Mouse (Mus musculus): ENCODE measurements around the gene Aak1. TPM values are rescaled to one million over a fixed set of nuclear protein-coding genes. Genes with fewer than 3 reads are reported as not detected.

The Aak1 gene
- polyA plus RNA-seq, 1 experiment from 2014 or later = 18.3 TPM

GRCm38 (mm10) chr6:86814926-86815325, 34.4 kb upstream of the Aak1 start:
- Histone ChIP-seq H3K27ac (ENCODE audit: low read depth) (no peak overlapping the region), H3K27me3 (ENCODE audit: insufficient read depth, low read length) (no peaks in the 10 kb centered on the region), H3K36me3 (ENCODE audit: insufficient read depth) (no peaks in the 10 kb centered on the region), H3K9ac (no peak overlapping the region), H3K4me2 (peak overlapping the region; percentile 44), H3K4me1 (ENCODE audit: insufficient read depth) (peaks cover 3% of the 10 kb centered on the region; the same call in 1 of the 2 replicates), H3K9me3 (ENCODE audit: low read depth, low read length) (no peaks in the 10 kb centered on the region), H3K4me3 (ENCODE audit: low read depth, low read length) (no peak overlapping the region)
- WGBS = 41% methylated on average over 3 of the region's 3 CpGs
- no peak for TF ChIP-seq CTCF (IDR thresholded peaks at IDR 0.05; ENCODE audit: low read depth)
- DNase-seq (no peak), ATAC-seq (ENCODE audit: insufficient read depth) (no peak)

- H3K9me3 ChIP-seq (ENCODE audit: low read depth, low read length) = no peaks in the 10 kb centered on the region
- H3K36me3 ChIP-seq (ENCODE audit: insufficient read depth) = no peaks in the 10 kb centered on the region
- no peaks in the 10 kb centered on the region for H3K27me3 ChIP-seq (ENCODE audit: insufficient read depth, low read length)
- peak overlapping the region; percentile 44 for H3K4me2 ChIP-seq
- H3K27ac ChIP-seq (ENCODE audit: low read depth) = no peak overlapping the region
- ATAC-seq (ENCODE audit: insufficient read depth) = no peak
- TF ChIP-seq CTCF (IDR thresholded peaks at IDR 0.05; ENCODE audit: low read depth) = no peak
- peak overlapping the region; percentile 11; the same call in 1 of the 2 replicates for H3K4me3 ChIP-seq (ENCODE audit: low read depth, low read length)
- H3K9ac ChIP-seq = no peak overlapping the region
- DNase-seq = peak; percentile 46
- 2% methylated on average over 7 of the region's 7 CpGs for WGBS
- H3K4me1 ChIP-seq (ENCODE audit: insufficient read depth) = peaks cover 3% of the 10 kb centered on the region; the same call in 1 of the 2 replicates
Measured at GRCm38 (mm10) chr6:86815436-86815835, 33.9 kb upstream of the Aak1 start.

GRCm38 (mm10) chr6:86816586-86816985, 32.7 kb upstream of the Aak1 start:
- Histone ChIP-seq H3K9me3 (ENCODE audit: low read depth, low read length) (no peaks in the 10 kb centered on the region), H3K4me1 (ENCODE audit: insufficient read depth) (peaks cover 3% of the 10 kb centered on the region; the same call in 1 of the 2 replicates), H3K36me3 (ENCODE audit: insufficient read depth) (no peaks in the 10 kb centered on the region), H3K4me2 (no peak overlapping the region), H3K9ac (no peak overlapping the region), H3K27ac (ENCODE audit: low read depth) (no peak overlapping the region), H3K4me3 (ENCODE audit: low read depth, low read length) (no peak overlapping the region), H3K27me3 (ENCODE audit: insufficient read depth, low read length) (no peaks in the 10 kb centered on the region)
- peak; percentile 35; the same call in 1 of the 2 replicates for ATAC-seq (ENCODE audit: insufficient read depth)
- 20% methylated on average over 8 of the region's 8 CpGs for WGBS
- TF ChIP-seq CTCF (IDR thresholded peaks at IDR 0.05; ENCODE audit: low read depth) = peak; percentile 70
- DNase-seq = peak; percentile 82

GRCm38 (mm10) chr6:86818914-86819313, 30.4 kb upstream of the Aak1 start:
- DNase-seq (no peak), ATAC-seq (ENCODE audit: insufficient read depth) (no peak)
- no peak overlapping the region for H3K4me3 ChIP-seq (ENCODE audit: low read depth, low read length)
- TF ChIP-seq CTCF (IDR thresholded peaks at IDR 0.05; ENCODE audit: low read depth) = no peak
- H3K9ac ChIP-seq = no peak overlapping the region
- H3K4me1 ChIP-seq (ENCODE audit: insufficient read depth) = peaks cover 9% of the 10 kb centered on the region; the same call in 1 of the 2 replicates
- no peaks in the 10 kb centered on the region; the same call in 1 of the 2 replicates for H3K27me3 ChIP-seq (ENCODE audit: insufficient read depth, low read length)
- H3K4me2 ChIP-seq = no peak overlapping the region
- no peak overlapping the region for H3K27ac ChIP-seq (ENCODE audit: low read depth)
- WGBS = 66% methylated on average over 4 of the region's 4 CpGs
- H3K36me3 ChIP-seq (ENCODE audit: insufficient read depth) = no peaks in the 10 kb centered on the region
- H3K9me3 ChIP-seq (ENCODE audit: low read depth, low read length) = no peaks in the 10 kb centered on the region

- Histone ChIP-seq H3K36me3 (ENCODE audit: insufficient read depth) (no peaks in the 10 kb centered on the region), H3K4me1 (ENCODE audit: insufficient read depth) (peaks cover 7% of the 10 kb centered on the region; the same call in 1 of the 2 replicates), H3K4me2 (no peak overlapping the region), H3K4me3 (ENCODE audit: low read depth, low read length) (no peak overlapping the region), H3K27ac (ENCODE audit: low read depth) (no peak overlapping the region), H3K27me3 (ENCODE audit: insufficient read depth, low read length) (no peaks in the 10 kb centered on the region; the same call in 1 of the 2 replicates), H3K9ac (no peak overlapping the region), H3K9me3 (ENCODE audit: low read depth, low read length) (no peaks in the 10 kb centered on the region)
- ATAC-seq (ENCODE audit: insufficient read depth) (no peak), DNase-seq (no peak)
- WGBS = 73% methylated on average over 5 of the region's 5 CpGs
- no peak for TF ChIP-seq CTCF (IDR thresholded peaks at IDR 0.05; ENCODE audit: low read depth)
Measured at GRCm38 (mm10) chr6:86819926-86820325, 29.4 kb upstream of the Aak1 start.

GRCm38 (mm10) chr6:86820690-86821089, 28.6 kb upstream of the Aak1 start:
- no peaks in the 10 kb centered on the region for H3K9me3 ChIP-seq (ENCODE audit: low read depth, low read length)
- no peak overlapping the region for H3K4me3 ChIP-seq (ENCODE audit: low read depth, low read length)
- H3K4me1 ChIP-seq (ENCODE audit: insufficient read depth) = 0 out of 2 replicates have a peak, but pooled peaks cover 5% of the 10 kb centered on the region
- no peak for DNase-seq
- no peak for ATAC-seq (ENCODE audit: insufficient read depth)
- peak; percentile 56 for TF ChIP-seq CTCF (IDR thresholded peaks at IDR 0.05; ENCODE audit: low read depth)
- H3K27me3 ChIP-seq (ENCODE audit: insufficient read depth, low read length) = no peaks in the 10 kb centered on the region; the same call in 1 of the 2 replicates
- H3K36me3 ChIP-seq (ENCODE audit: insufficient read depth) = no peaks in the 10 kb centered on the region
- no peak overlapping the region for H3K4me2 ChIP-seq
- no peak overlapping the region for H3K27ac ChIP-seq (ENCODE audit: low read depth)
- no peak overlapping the region for H3K9ac ChIP-seq
- WGBS = 57% methylated on average over 7 of the region's 7 CpGs

- H3K9ac ChIP-seq = no peak overlapping the region
- TF ChIP-seq CTCF (IDR thresholded peaks at IDR 0.05; ENCODE audit: low read depth) = no peak
- H3K4me2 ChIP-seq = peak overlapping the region; percentile 55
- peak overlapping the region; percentile 13; the same call in 1 of the 2 replicates for H3K4me3 ChIP-seq (ENCODE audit: low read depth, low read length)
- ATAC-seq (ENCODE audit: insufficient read depth) (peak; percentile 54; the same call in 1 of the 2 replicates), DNase-seq (peak; percentile 37)
- 0 out of 2 replicates have a peak, but pooled peaks cover 5% of the 10 kb centered on the region for H3K4me1 ChIP-seq (ENCODE audit: insufficient read depth)
- H3K36me3 ChIP-seq (ENCODE audit: insufficient read depth) = no peaks in the 10 kb centered on the region
- H3K27me3 ChIP-seq (ENCODE audit: insufficient read depth, low read length) = no peaks in the 10 kb centered on the region; the same call in 1 of the 2 replicates
- H3K27ac ChIP-seq (ENCODE audit: low read depth) = no peak overlapping the region
- 2% methylated on average over 19 of the region's 19 CpGs for WGBS
- no peaks in the 10 kb centered on the region for H3K9me3 ChIP-seq (ENCODE audit: low read depth, low read length)
Measured at GRCm38 (mm10) chr6:86822285-86823050, 26.8 kb upstream of the Aak1 start.

Data from lung, embryonic 14.5 days (tissue).